Mouse (Mus musculus): ENCODE results near the gene Kbtbd8. TPM values are rescaled to one million over a fixed set of nuclear protein-coding genes. Genes with fewer than 3 reads are reported as not detected.

Gene Kbtbd8
- total RNA-seq, 1 experiment from 2014 or later: 6.3 TPM

DNA sequence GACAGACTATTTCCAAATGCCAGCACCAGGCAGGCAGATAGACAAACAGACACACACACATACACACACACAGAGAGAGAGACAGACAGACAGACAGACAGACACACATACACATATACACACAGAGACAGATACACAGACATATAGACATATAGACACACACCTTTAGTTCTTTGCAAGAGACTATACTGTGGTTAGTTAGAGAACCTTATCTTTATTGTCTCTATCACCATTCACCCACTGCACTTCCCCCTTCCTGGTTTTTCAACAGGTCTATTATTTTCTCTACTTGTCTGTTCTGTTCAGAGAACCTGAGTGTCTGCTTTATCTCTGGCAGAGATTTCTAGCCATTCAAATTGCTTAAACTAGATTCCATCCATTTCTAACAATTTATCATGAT is 48.6 kb downstream of the Kbtbd8 start:
- ATAC-seq (ENCODE audit: extremely low read depth, insufficient number of reproducible peaks, low FRiP score, poor library complexity, severe bottlenecking): no peak

DNA sequence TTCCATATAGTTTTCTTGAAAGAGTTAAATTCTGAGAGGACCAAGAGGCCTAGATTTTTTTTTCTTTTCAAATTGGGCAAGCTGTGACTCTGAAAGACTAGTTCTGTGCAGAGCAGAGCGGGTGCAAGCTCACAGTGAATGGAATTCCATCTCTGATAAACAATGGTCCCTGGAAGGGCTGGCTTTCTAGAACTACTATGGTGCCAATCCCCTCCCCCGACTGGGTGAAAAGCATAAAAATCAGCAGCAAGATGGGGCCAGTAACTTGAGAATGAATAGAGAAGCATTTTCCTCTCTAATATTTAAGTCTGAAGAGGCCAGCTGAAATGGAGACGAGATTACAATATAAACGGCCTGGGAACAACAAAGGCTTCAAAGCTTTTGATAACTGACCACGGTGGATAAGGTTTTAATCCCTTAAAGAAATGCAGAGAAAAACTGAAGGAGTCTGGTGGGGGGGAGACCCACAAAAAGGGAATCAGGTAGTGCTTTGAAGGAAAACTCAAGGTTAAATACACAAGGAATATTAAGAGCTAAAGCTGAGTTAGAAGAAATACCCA is 50.7 kb downstream of the Kbtbd8 start:
- ATAC-seq (ENCODE audit: extremely low read depth, insufficient number of reproducible peaks, low FRiP score, poor library complexity, severe bottlenecking): no peak

DNA sequence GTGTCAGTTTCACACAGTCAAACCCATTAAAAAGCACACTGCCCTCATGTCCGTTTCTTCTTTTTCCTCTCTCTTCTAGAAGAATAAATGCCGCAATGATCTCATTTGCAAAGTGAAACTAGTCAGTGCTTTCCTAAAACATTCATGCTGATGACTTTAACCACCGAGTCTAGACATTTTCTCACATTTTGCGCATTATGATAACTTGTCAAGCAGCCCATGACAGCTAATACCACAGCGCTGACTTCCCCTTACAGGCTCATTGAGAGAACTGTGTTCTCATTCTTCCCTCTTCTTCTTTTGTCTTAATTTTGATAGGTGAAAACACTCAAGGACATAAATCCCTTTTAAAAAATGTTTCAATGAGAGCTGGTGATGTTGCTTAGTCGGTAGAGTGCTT is 52.4 kb downstream of the Kbtbd8 start:
- no peak for ATAC-seq (ENCODE audit: extremely low read depth, insufficient number of reproducible peaks, low FRiP score, poor library complexity, severe bottlenecking)

- no peak for ATAC-seq (ENCODE audit: extremely low read depth, insufficient number of reproducible peaks, low FRiP score, poor library complexity, severe bottlenecking)
These were observed 57.5 kb downstream of the Kbtbd8 start for GRCm38 (mm10) chr6:95174311-95175143.

Other genes with a start within 250 kb of the Kbtbd8 start
- not detected in 2 replicates for gene Gm10234, start 204.9 kb downstream of the Kbtbd8 start, total RNA-seq (2017)